Mouse (Mus musculus): ENCODE measurements at regions not wholly inside any gene's neighbourhood (a gene's known extent, or its start where the extent isn't known, plus 50 kb on each side); places are given as distances from the start of the nearest gene placed in this dataset.

GRCm38 (mm10) chr3:143104734-143105133 is 222.9 kb upstream of the Pkn2 start:
- H3K27me3 ChIP-seq (ENCODE audit: control insufficient read depth, insufficient read depth, low read length) = no peaks in the 10 kb centered on the region
- H3K4me1 ChIP-seq (replicated peaks; ENCODE audit: control insufficient read depth, insufficient read depth) = no peaks in the 10 kb centered on the region
- ATAC-seq (ENCODE audit: low FRiP score, low TSS enrichment) (no peak), DNase-seq (ENCODE audit: low spot score) (no peak)
- no peak overlapping the region for H3K4me2 ChIP-seq (replicated peaks; ENCODE audit: low read depth)
- H3K36me3 ChIP-seq (ENCODE audit: control insufficient read depth, insufficient read depth, low read length) = no peaks in the 10 kb centered on the region
- H3K4me3 ChIP-seq (ENCODE audit: low read depth, low read length) = no peak overlapping the region
- H3K9ac ChIP-seq (ENCODE audit: low read length) = no peak overlapping the region
- H3K9me3 ChIP-seq (ENCODE audit: control insufficient read depth, low read length) = no peaks in the 10 kb centered on the region
- 51% methylated on average over 2 of the region's 2 CpGs for WGBS
- TF ChIP-seq CTCF (IDR thresholded peaks at IDR 0.05; ENCODE audit: low read depth) (no peak), EP300 (optimal IDR thresholded peaks at IDR 0.05) (no peak)
- no peak overlapping the region for H3K27ac ChIP-seq (replicated peaks)

DNA sequence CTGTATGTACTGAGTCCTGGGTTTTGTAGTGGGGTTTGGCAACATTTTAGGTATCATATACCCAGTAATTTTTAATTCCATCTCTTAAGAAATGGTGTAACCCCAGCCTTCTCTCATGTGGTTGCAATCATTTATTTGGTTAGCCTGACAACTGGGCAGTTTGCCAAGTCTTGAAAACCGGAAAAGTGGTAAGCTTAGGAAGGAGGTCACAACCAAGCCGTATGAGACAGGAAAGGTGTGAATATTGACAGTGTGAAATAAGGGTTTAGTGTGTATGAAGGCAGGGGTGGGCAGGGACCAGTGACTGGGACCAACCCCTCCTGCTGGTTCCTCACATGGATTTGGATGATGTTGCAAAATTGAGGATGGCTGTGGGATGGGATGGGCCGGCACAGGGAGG is 221.5 kb upstream of the Pkn2 start:
- peak; percentile 83 for DNase-seq (ENCODE audit: low spot score)
- Histone ChIP-seq H3K9ac (ENCODE audit: low read length) (no peak overlapping the region), H3K27me3 (ENCODE audit: control insufficient read depth, insufficient read depth, low read length) (no peaks in the 10 kb centered on the region), H3K36me3 (ENCODE audit: control insufficient read depth, insufficient read depth, low read length) (no peaks in the 10 kb centered on the region), H3K4me1 (replicated peaks; ENCODE audit: control insufficient read depth, insufficient read depth) (no peaks in the 10 kb centered on the region), H3K9me3 (ENCODE audit: control insufficient read depth, low read length) (no peaks in the 10 kb centered on the region), H3K4me2 (replicated peaks; ENCODE audit: low read depth) (no peak overlapping the region), H3K4me3 (ENCODE audit: low read depth, low read length) (no peak overlapping the region), H3K27ac (replicated peaks) (no peak overlapping the region)
- TF ChIP-seq CTCF (IDR thresholded peaks at IDR 0.05; ENCODE audit: low read depth) (no peak), EP300 (optimal IDR thresholded peaks at IDR 0.05) (no peak)
- peak; percentile 89 for ATAC-seq (ENCODE audit: low FRiP score, low TSS enrichment)
- WGBS = 31% methylated on average over 3 of the region's 3 CpGs

DNA sequence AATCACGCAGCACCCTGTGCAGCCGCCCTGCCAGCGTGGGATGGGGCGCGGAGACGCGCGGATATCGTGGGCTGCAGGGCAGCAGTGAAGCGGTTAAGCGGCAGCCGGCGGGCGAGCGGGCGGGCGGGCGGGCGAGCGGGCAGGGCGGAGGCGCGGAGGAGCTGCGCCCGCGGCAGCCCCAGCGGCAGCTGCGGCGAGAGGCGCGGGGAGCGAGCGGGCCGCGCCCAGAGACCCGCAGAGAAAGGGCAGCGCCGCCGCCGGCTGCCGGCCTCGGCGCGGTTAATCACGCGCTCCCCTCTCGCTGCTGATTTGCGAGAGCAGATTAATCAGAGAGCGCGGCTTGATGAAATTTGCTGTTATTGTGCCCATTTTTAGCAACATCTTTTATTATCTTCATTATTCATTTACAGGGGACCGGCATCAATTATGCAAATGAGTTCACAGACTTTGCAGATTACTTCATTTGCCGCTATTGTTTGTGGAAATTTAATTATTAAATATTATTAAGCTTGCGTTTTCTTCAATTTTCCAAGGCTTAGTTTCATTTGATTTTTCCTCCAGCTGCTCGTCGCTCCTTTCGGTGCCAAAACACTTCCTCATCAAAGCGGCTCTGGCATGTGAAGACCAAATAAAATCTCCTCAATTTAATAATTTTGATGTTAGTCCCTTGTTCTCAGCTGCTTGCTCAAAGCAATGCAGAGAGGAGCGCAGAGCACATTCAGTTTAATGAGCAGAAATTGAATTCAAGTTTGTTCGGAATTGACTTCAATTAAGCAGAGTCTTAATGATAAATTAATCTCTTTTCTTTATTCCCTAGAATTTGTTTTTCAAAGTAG is 219.2 kb upstream of the Pkn2 start:
- Histone ChIP-seq H3K9ac (ENCODE audit: low read length) (peak overlapping the region; percentile 55; the same call in 1 of the 2 replicates), H3K27ac (replicated peaks) (peak overlapping the region; percentile 45; the same call in 1 of the 2 replicates), H3K4me1 (replicated peaks; ENCODE audit: control insufficient read depth, insufficient read depth) (no peaks in the 10 kb centered on the region), H3K36me3 (ENCODE audit: control insufficient read depth, insufficient read depth, low read length) (no peaks in the 10 kb centered on the region), H3K4me3 (ENCODE audit: low read depth, low read length) (peak overlapping the region; percentile 36), H3K9me3 (ENCODE audit: control insufficient read depth, low read length) (no peaks in the 10 kb centered on the region), H3K27me3 (ENCODE audit: control insufficient read depth, insufficient read depth, low read length) (no peaks in the 10 kb centered on the region), H3K4me2 (replicated peaks; ENCODE audit: low read depth) (peak overlapping the region; percentile 64)
- TF ChIP-seq CTCF (IDR thresholded peaks at IDR 0.05; ENCODE audit: low read depth) = no peak
- TF ChIP-seq EP300 (optimal IDR thresholded peaks at IDR 0.05) = no peak
- DNase-seq (ENCODE audit: low spot score) (peak; percentile 27), ATAC-seq (ENCODE audit: low FRiP score, low TSS enrichment) (no peak; the same call in 1 of the 2 replicates)
- WGBS = 5% methylated on average over 51 of the region's 59 CpGs

DNA sequence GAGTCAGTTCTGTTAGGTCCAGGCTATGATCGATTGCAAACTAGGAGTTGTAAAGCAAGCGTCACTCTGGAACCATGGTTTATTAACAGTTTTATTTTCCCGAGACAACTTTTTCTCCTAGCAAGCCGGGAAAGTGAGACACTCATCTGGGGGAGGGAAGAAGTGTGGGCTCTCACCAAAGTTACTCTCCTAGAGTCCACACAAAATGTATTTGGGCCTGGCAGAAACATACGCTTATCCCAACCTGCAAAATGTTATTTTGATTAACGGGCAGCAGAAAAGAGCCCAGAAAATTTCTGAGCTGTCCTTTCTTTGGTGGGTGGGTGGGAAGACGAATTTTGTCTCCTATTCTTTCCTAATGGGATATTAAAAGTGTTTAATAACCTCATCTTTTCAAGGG is 218.4 kb upstream of the Pkn2 start:
- Histone ChIP-seq H3K4me3 (ENCODE audit: low read depth, low read length) (peak overlapping the region; percentile 36), H3K9me3 (ENCODE audit: control insufficient read depth, low read length) (no peaks in the 10 kb centered on the region), H3K27ac (replicated peaks) (no peak overlapping the region), H3K4me2 (replicated peaks; ENCODE audit: low read depth) (peak overlapping the region; percentile 64; the same call in 1 of the 2 replicates), H3K36me3 (ENCODE audit: control insufficient read depth, insufficient read depth, low read length) (no peaks in the 10 kb centered on the region), H3K4me1 (replicated peaks; ENCODE audit: control insufficient read depth, insufficient read depth) (no peaks in the 10 kb centered on the region), H3K27me3 (ENCODE audit: control insufficient read depth, insufficient read depth, low read length) (no peaks in the 10 kb centered on the region), H3K9ac (ENCODE audit: low read length) (no peak overlapping the region)
- no peak for TF ChIP-seq EP300 (optimal IDR thresholded peaks at IDR 0.05)
- TF ChIP-seq CTCF (IDR thresholded peaks at IDR 0.05; ENCODE audit: low read depth) = no peak
- ATAC-seq (ENCODE audit: low FRiP score, low TSS enrichment) (no peak), DNase-seq (ENCODE audit: low spot score) (no peak)
- WGBS = 46% methylated on average over 7 of the region's 7 CpGs

GRCm38 (mm10) chr3:143092206-143092605 is 210.4 kb upstream of the Pkn2 start:
- H3K27me3 ChIP-seq (ENCODE audit: control insufficient read depth, insufficient read depth, low read length) = no peaks in the 10 kb centered on the region
- TF ChIP-seq CTCF (IDR thresholded peaks at IDR 0.05; ENCODE audit: low read depth) (no peak), EP300 (optimal IDR thresholded peaks at IDR 0.05) (no peak)
- H3K4me1 ChIP-seq (replicated peaks; ENCODE audit: control insufficient read depth, insufficient read depth) = no peaks in the 10 kb centered on the region
- H3K27ac ChIP-seq (replicated peaks) = no peak overlapping the region
- H3K4me2 ChIP-seq (replicated peaks; ENCODE audit: low read depth) = no peak overlapping the region
- ATAC-seq (ENCODE audit: low FRiP score, low TSS enrichment) = no peak
- no peak overlapping the region for H3K9ac ChIP-seq (ENCODE audit: low read length)
- WGBS = 58% methylated on average over 4 of the region's 4 CpGs
- H3K36me3 ChIP-seq (ENCODE audit: control insufficient read depth, insufficient read depth, low read length) = no peaks in the 10 kb centered on the region
- no peaks in the 10 kb centered on the region for H3K9me3 ChIP-seq (ENCODE audit: control insufficient read depth, low read length)
- DNase-seq (ENCODE audit: low spot score) = no peak
- no peak overlapping the region for H3K4me3 ChIP-seq (ENCODE audit: low read depth, low read length)

DNA sequence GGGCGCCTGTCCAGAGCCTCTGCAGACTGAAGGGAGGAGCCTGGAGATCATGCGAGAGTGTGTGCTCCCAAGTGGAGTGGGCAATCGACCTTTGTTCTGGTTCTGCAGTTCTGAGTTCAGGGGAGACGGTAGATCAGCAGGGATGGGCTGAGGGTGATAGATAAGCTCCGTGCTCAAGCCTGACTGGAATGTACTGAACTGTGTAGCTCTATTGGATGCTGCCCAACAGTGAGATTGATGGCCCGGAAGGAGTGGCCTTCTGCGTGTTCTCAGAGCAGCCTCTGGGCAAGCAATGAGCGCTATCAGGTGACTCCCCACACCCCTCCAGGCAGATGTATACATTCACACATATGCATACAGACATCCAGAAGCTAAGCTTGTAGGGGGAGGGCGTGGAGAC is 209.1 kb upstream of the Pkn2 start:
- TF ChIP-seq EP300 (optimal IDR thresholded peaks at IDR 0.05) (no peak), CTCF (IDR thresholded peaks at IDR 0.05; ENCODE audit: low read depth) (no peak)
- no peak overlapping the region for H3K9ac ChIP-seq (ENCODE audit: low read length)
- H3K27ac ChIP-seq (replicated peaks) = no peak overlapping the region
- H3K4me2 ChIP-seq (replicated peaks; ENCODE audit: low read depth) = 0 out of 2 replicates have a peak overlapping the region, but pooled peaks have one; percentile 17
- no peaks in the 10 kb centered on the region for H3K36me3 ChIP-seq (ENCODE audit: control insufficient read depth, insufficient read depth, low read length)
- DNase-seq (ENCODE audit: low spot score) (peak; percentile 36), ATAC-seq (ENCODE audit: low FRiP score, low TSS enrichment) (peak; percentile 70)
- no peaks in the 10 kb centered on the region for H3K9me3 ChIP-seq (ENCODE audit: control insufficient read depth, low read length)
- no peak overlapping the region for H3K4me3 ChIP-seq (ENCODE audit: low read depth, low read length)
- H3K27me3 ChIP-seq (ENCODE audit: control insufficient read depth, insufficient read depth, low read length) = no peaks in the 10 kb centered on the region
- no peaks in the 10 kb centered on the region for H3K4me1 ChIP-seq (replicated peaks; ENCODE audit: control insufficient read depth, insufficient read depth)
- WGBS = 18% methylated on average over 9 of the region's 9 CpGs
